Mouse (Mus musculus) bone marrow, adult 2 months (tissue): ENCODE measurements around the gene Tbxa2r. TPM values are rescaled to one million over a fixed set of nuclear protein-coding genes. Genes with fewer than 3 reads are reported as not detected.

Source experiments
- H3K27ac ChIP-seq: fragments of 200-500 bp; 2 replicates; pipeline ENCODE4 v1.5.1; 2012; ENCODE audit warnings: low read depth, mild to moderate bottlenecking, control low read depth, inconsistent platforms, low read length; ENCODE audit not compliant: control insufficient read depth, poor library complexity, insufficient read depth
- H3K4me1 ChIP-seq: fragments of 200-500 bp; 2 replicates; pipeline ENCODE4 v1.6.1; 2011; ENCODE audit warnings: low read length; ENCODE audit not compliant: control insufficient read depth, insufficient read depth
- H3K4me3 ChIP-seq: fragments of 200-500 bp; replicated peaks from 2 replicates; pipeline ENCODE3; 2011; ENCODE audit warnings: mild to moderate bottlenecking, low read depth, low read length, control low read depth; ENCODE audit not compliant: control insufficient read depth
- CTCF ChIP-seq: fragments of 200-500 bp; IDR thresholded peaks from 2 replicates; pipeline ENCODE4 v1.5.1; 2011; ENCODE audit warnings: low read length, control low read depth; ENCODE audit not compliant: control insufficient read depth, insufficient read depth
- POLR2A ChIP-seq: fragments of 200-500 bp; IDR thresholded peaks from 2 replicates; pipeline ENCODE4 v1.6.1; 2011; ENCODE audit warnings: low read depth, mild to moderate bottlenecking, control low read depth, low read length, borderline replicate concordance; ENCODE audit not compliant: control insufficient read depth
- WGBS: fragments of 180-500 bp; shearing (Covaris S2); methylation state at CpG from one replicate; pipeline ENCODE4 v1.1.7; 2018; 5-methylcytosine and 5-hydroxymethylcytosine counted together
- polyA plus RNA-seq: library from polyadenylated mRNA; stranded (reverse); fragments of >200 nt; gene quantifications from 2 replicates; pipeline ENCODE4 v1.2.4, GENCODE M21; 2011; ENCODE audit warnings: low replicate concordance; ENCODE audit not compliant: missing spikeins, insufficient read depth, insufficient read length

The Tbxa2r gene
- polyA plus RNA-seq, 1 experiment: 7.9 TPM

DNA sequence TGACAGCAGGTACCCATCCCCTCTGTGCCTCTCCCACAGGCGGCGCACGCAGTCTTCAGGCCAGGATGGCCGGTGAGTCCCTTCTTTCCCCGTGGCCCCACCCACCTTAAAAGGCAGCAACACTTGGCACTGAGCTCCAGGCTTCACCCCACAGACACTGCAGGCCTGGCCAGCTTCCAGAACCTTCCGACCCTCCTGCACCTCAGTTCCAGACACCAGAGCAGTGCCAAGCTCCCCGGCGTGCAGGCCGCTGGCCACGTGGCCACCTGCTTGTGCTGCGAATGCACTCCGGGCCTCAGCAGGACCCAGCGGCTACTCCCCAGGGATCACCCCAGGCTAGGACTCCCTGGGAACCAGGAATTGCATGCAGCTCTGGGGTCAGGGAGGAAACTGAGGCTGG, 14.9 kb upstream of the Tbxa2r start:
- H3K27ac ChIP-seq: no peak overlapping the region
- no peaks in the 10 kb centered on the region; the same call in 1 of the 2 replicates for H3K4me1 ChIP-seq
- H3K4me3 ChIP-seq: no peak overlapping the region
- WGBS: 89% methylated on average over 13 of the region's 13 CpGs
- TF ChIP-seq POLR2A (no peak), CTCF (no peak)

GRCm38 (mm10) chr10:81314201-81314600, 14.3 kb upstream of the Tbxa2r start:
- TF ChIP-seq POLR2A (no peak), CTCF (no peak)
- H3K4me1 ChIP-seq: no peaks in the 10 kb centered on the region; the same call in 1 of the 2 replicates
- no peak overlapping the region for H3K4me3 ChIP-seq
- WGBS: 77% methylated on average over 7 of the region's 7 CpGs
- no peak overlapping the region for H3K27ac ChIP-seq

DNA sequence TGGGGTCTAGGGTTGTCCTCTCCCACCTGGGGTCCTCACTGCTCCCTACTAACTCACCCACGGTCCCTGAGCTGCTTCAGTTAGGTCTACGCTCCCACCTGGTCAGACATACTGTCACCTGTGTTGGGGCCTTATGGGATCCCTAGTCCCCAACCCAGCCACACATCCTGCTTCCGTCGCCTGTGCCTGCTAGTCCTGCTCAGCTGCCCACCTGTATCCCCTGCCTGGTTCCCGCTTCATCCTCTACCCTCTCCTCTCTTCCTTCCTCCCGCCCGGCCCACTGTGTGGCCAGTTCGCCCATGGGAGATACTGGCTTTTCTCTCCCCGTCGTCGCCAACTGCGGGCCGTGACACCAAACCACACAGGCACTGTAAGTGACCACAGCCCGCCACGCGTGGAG, 12.9 kb upstream of the Tbxa2r start:
- Histone ChIP-seq H3K4me3 (no peak overlapping the region), H3K27ac (no peak overlapping the region), H3K4me1 (no peaks in the 10 kb centered on the region; the same call in 1 of the 2 replicates)
- TF ChIP-seq POLR2A (no peak), CTCF (no peak)
- 77% methylated on average over 16 of the region's 16 CpGs for WGBS

- no peaks in the 10 kb centered on the region; the same call in 1 of the 2 replicates for H3K4me1 ChIP-seq
- TF ChIP-seq POLR2A: no peak
- TF ChIP-seq CTCF: peak; percentile 58
- H3K27ac ChIP-seq: no peak overlapping the region
- WGBS: 68% methylated on average over 16 of the region's 16 CpGs
- no peak overlapping the region for H3K4me3 ChIP-seq
Measured at GRCm38 (mm10) chr10:81316338-81317060, 12.0 kb upstream of the Tbxa2r start.

DNA sequence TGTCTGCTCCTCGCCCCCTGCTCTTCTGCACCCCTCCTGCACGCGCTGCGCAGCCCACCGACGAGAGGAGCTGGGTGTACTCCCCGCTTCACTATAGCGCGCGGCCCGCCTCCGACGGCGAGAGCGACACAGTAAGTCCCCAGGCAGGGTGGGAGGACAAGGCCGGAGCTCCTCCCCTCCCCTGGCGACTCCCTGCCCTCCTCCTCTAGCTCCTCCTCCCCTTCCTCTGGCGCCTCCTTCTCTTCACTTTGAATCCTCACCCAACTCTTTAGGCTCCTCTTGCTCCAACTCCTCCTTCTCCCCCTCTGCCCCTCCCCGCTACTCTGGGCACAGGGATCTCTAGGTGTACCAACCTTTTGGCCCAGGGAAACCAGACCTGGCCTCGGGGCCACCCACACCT, 11.3 kb upstream of the Tbxa2r start:
- WGBS: 47% methylated on average over 20 of the region's 20 CpGs
- H3K4me1 ChIP-seq: peaks cover 1% of the 10 kb centered on the region; the same call in 1 of the 2 replicates

GRCm38 (mm10) chr10:81318589-81319329, 9.8 kb upstream of the Tbxa2r start:
- Histone ChIP-seq H3K4me1 (peaks cover 1% of the 10 kb centered on the region; the same call in 1 of the 2 replicates), H3K27ac (no peak overlapping the region), H3K4me3 (no peak overlapping the region)
- TF ChIP-seq CTCF (no peak), POLR2A (no peak)
- 78% methylated on average over 13 of the region's 13 CpGs for WGBS

More for the DNA sequence above, 11.3 kb upstream of the Tbxa2r start:
- Histone ChIP-seq H3K27ac (no peak overlapping the region), H3K4me3 (no peak overlapping the region)
- no peak for TF ChIP-seq CTCF

GRCm38 (mm10) chr10:81319330-81319699, 9.2 kb upstream of the Tbxa2r start:
- no peak for TF ChIP-seq POLR2A
- no peak for TF ChIP-seq CTCF
- peaks cover 1% of the 10 kb centered on the region; the same call in 1 of the 2 replicates for H3K4me1 ChIP-seq
- 0 out of 2 replicates have a peak overlapping the region, but pooled peaks have one; percentile 15 for H3K27ac ChIP-seq
- WGBS: 31% methylated on average over 8 of the region's 8 CpGs
- H3K4me3 ChIP-seq: no peak overlapping the region

- WGBS: under 1% methylated on average over 38 of the region's 38 CpGs
- no peak for TF ChIP-seq CTCF
- Histone ChIP-seq H3K4me1 (peaks cover 1% of the 10 kb centered on the region; the same call in 1 of the 2 replicates), H3K4me3 (peak overlapping the region; percentile 81), H3K27ac (peak overlapping the region; percentile 89)
Measured at GRCm38 (mm10) chr10:81319741-81320549, 8.6 kb upstream of the Tbxa2r start.
